Mouse (Mus musculus): ENCODE results near the gene Hand2.

Hand2 gene

GRCm38 (mm10) chr8:57320851-57321743 lies at the start of gene Hand2:
Hand2 (plus strand) TSS chr8:57320983.
- DNase-seq (ENCODE audit: inconsistent ontology term), result peak; percentile 26

- DNase-seq (ENCODE audit: inconsistent ontology term), result no peak
These were observed 47.7 kb upstream of the Hand2 start for GRCm38 (mm10) chr8:57273055-57273454.

GRCm38 (mm10) chr8:57293441-57293840 lies 27.3 kb upstream of the Hand2 start:
- peak; percentile 70 for DNase-seq (ENCODE audit: inconsistent ontology term)

- no peak for DNase-seq (ENCODE audit: inconsistent ontology term)
These were observed 17.3 kb upstream of the Hand2 start for GRCm38 (mm10) chr8:57303513-57303912.

- DNase-seq (ENCODE audit: inconsistent ontology term), result no peak
These were observed 15.8 kb upstream of the Hand2 start for GRCm38 (mm10) chr8:57304944-57305343.

GRCm38 (mm10) chr8:57306441-57306840 lies 14.3 kb upstream of the Hand2 start:
- no peak for DNase-seq (ENCODE audit: inconsistent ontology term)

GRCm38 (mm10) chr8:57309844-57310485 lies 10.8 kb upstream of the Hand2 start:
- no peak for DNase-seq (ENCODE audit: inconsistent ontology term)

- DNase-seq (ENCODE audit: inconsistent ontology term), result no peak
These were observed 8.5 kb upstream of the Hand2 start for GRCm38 (mm10) chr8:57312031-57312981.

GRCm38 (mm10) chr8:57313583-57313982 lies 7.2 kb upstream of the Hand2 start:
- no peak for DNase-seq (ENCODE audit: inconsistent ontology term)

- DNase-seq (ENCODE audit: inconsistent ontology term), result no peak
These were observed 6.6 kb upstream of the Hand2 start for GRCm38 (mm10) chr8:57314216-57314615.

- no peak for DNase-seq (ENCODE audit: inconsistent ontology term)
These were observed 5.3 kb upstream of the Hand2 start for GRCm38 (mm10) chr8:57315471-57315870.

- no peak for DNase-seq (ENCODE audit: inconsistent ontology term)
These were observed 3.7 kb upstream of the Hand2 start for GRCm38 (mm10) chr8:57317107-57317506.

GRCm38 (mm10) chr8:57317890-57318480 lies 2.8 kb upstream of the Hand2 start:
- DNase-seq (ENCODE audit: inconsistent ontology term), result no peak

GRCm38 (mm10) chr8:57319092-57319980 lies 1.4 kb upstream of the Hand2 start:
- no peak for DNase-seq (ENCODE audit: inconsistent ontology term)

GRCm38 (mm10) chr8:57319981-57320585 lies 700 bp upstream of the Hand2 start:
- no peak for DNase-seq (ENCODE audit: inconsistent ontology term)

- DNase-seq (ENCODE audit: inconsistent ontology term), result no peak
These were observed 1.4 kb downstream of the Hand2 start for GRCm38 (mm10) chr8:57321898-57322895.

GRCm38 (mm10) chr8:57322961-57323941 lies 2.5 kb downstream of the Hand2 start:
- no peak for DNase-seq (ENCODE audit: inconsistent ontology term)

- DNase-seq (ENCODE audit: inconsistent ontology term), result no peak
These were observed 3.3 kb downstream of the Hand2 start for GRCm38 (mm10) chr8:57324091-57324490.
